Mouse (Mus musculus): ENCODE results near the gene Spink4. TPM values are rescaled to one million over a fixed set of nuclear protein-coding genes. Genes with fewer than 3 reads are reported as not detected.

The Spink4 gene
- polyA plus RNA-seq, 1 experiment from 2014 or later: not detected

DNA sequence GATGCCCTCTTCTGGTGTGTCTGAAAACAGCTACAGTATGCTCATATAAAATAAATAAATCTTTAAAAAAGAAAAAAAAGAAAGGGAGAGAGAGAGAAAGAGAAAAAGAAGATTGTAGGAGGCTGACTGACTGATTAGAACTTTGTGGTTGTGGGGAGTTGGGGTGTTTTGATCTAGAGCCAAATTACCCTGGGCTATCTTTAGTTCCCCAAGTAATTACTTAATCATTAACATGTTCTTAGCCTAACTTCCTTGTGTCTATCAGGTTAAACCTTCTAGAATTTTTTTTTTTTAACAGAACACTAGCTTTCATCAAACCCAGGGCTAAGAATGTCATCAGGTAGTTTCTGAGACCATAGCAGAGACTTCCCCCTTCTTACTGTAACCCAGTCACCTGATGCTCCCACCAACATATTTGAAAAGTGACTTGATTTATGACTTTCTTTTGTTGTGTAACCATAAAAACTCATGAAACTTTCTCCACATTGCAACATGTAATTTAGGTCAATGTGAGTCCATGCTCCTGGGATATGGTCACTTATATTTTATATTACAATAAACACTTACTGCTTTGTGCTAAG, 5.5 kb upstream of the Spink4 start:
- DNase-seq (ENCODE audit: low spot score) (no peak), ATAC-seq (ENCODE audit: low read depth) (no peak)
- H3K36me3 ChIP-seq (ENCODE audit: control insufficient read depth, insufficient read depth, low read length): no peaks in the 10 kb centered on the region
- no peaks in the 10 kb centered on the region for H3K27me3 ChIP-seq (replicated peaks; ENCODE audit: control insufficient read depth, insufficient read depth, low read length)
- no peak overlapping the region for H3K27ac ChIP-seq (replicated peaks; ENCODE audit: low read depth, low read length)
- H3K4me2 ChIP-seq (ENCODE audit: low read depth, low read length): no peak overlapping the region
- H3K9me3 ChIP-seq (ENCODE audit: control insufficient read depth, low read length): no peaks in the 10 kb centered on the region
- no peaks in the 10 kb centered on the region for H3K4me1 ChIP-seq (ENCODE audit: control insufficient read depth, insufficient read depth, low read length)
- H3K4me3 ChIP-seq (ENCODE audit: low read depth, low read length): no peak overlapping the region
- H3K9ac ChIP-seq (ENCODE audit: low read depth, low read length): no peak overlapping the region

DNA sequence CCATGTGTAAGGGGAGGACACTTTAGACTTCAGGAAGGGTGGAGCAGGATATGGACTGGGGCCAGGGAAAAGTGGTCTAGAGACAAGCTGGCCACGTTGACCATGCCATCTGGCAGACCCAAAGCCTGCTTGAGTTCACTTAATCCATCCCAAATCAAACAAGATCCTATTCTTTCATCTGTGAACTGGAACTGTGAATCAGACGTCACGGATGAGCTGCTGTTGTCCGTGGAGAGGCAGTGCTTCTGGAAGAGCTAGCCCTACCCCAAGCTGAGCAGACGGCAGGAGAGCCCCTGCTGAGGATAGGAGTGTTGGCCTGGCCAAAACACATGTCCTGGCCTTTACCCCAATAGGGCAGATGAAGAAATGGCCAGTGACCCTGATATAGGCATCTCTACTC, 3.9 kb upstream of the Spink4 start:
- Histone ChIP-seq H3K4me3 (ENCODE audit: low read depth, low read length) (no peak overlapping the region), H3K36me3 (ENCODE audit: control insufficient read depth, insufficient read depth, low read length) (no peaks in the 10 kb centered on the region), H3K4me2 (ENCODE audit: low read depth, low read length) (no peak overlapping the region), H3K27me3 (replicated peaks; ENCODE audit: control insufficient read depth, insufficient read depth, low read length) (no peaks in the 10 kb centered on the region), H3K27ac (replicated peaks; ENCODE audit: low read depth, low read length) (no peak overlapping the region), H3K9ac (ENCODE audit: low read depth, low read length) (no peak overlapping the region), H3K9me3 (ENCODE audit: control insufficient read depth, low read length) (no peaks in the 10 kb centered on the region), H3K4me1 (ENCODE audit: control insufficient read depth, insufficient read depth, low read length) (no peaks in the 10 kb centered on the region)
- ATAC-seq (ENCODE audit: low read depth): no peak
- no peak for DNase-seq (ENCODE audit: low spot score)
- WGBS: 72% methylated on average over 5 of the region's 5 CpGs

DNA sequence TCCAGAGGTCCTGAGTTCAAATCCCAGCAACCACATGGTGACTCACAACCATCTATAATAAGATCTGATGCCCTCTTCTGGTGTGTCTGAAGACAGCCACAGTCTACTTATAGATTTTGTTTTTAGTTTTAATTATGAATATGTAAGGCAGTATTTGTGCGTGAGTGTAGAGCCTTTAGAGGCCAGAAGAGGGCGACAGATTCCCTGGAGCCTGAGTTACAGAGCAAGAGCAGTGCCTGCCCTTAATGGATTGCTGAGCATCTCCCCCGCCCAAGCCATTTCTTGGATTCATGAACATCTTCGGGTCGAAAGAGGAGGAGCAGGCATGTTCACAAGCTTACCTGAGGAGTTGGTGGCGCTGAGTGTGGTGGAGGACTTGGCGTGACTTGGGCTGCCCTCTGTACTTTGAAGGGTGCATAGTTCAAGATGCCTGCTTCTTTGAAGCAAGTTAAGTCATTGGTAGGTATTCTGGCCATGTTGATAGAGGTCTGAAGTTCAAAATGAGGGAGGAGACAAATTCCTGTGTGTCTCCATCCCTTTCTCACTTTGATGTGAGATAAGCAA, 3.2 kb upstream of the Spink4 start:
- WGBS: 87% methylated on average over 7 of the region's 7 CpGs
- H3K27me3 ChIP-seq (replicated peaks; ENCODE audit: control insufficient read depth, insufficient read depth, low read length): no peaks in the 10 kb centered on the region
- no peaks in the 10 kb centered on the region for H3K36me3 ChIP-seq (ENCODE audit: control insufficient read depth, insufficient read depth, low read length)
- no peak overlapping the region for H3K4me3 ChIP-seq (ENCODE audit: low read depth, low read length)
- DNase-seq (ENCODE audit: low spot score) (no peak), ATAC-seq (ENCODE audit: low read depth) (no peak)
- no peak overlapping the region for H3K27ac ChIP-seq (replicated peaks; ENCODE audit: low read depth, low read length)
- no peak overlapping the region for H3K4me2 ChIP-seq (ENCODE audit: low read depth, low read length)
- H3K4me1 ChIP-seq (ENCODE audit: control insufficient read depth, insufficient read depth, low read length): no peaks in the 10 kb centered on the region
- H3K9ac ChIP-seq (ENCODE audit: low read depth, low read length): no peak overlapping the region
- no peaks in the 10 kb centered on the region for H3K9me3 ChIP-seq (ENCODE audit: control insufficient read depth, low read length)

DNA sequence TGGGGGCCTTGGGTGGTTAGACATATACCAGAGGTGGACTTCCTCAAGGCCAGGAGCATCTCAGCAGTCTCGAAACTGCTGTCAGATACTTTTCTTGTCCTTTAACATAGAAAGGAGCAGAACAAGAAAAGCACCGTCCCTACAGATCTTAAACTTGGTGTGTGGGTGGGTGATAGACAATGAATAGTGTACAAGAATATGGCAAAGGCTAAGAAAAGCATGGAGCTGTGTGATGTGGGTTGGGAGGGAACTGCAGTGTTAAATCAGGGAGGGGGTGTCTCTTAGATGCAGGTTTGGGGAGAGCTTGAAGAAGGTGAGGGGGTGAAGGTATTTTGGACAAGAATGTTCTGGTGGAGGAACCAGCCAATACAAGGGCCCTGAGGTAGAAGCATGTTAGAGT, 724 bp downstream of the Spink4 start:
- Histone ChIP-seq H3K4me3 (ENCODE audit: low read depth, low read length) (no peak overlapping the region), H3K36me3 (ENCODE audit: control insufficient read depth, insufficient read depth, low read length) (no peaks in the 10 kb centered on the region), H3K27me3 (replicated peaks; ENCODE audit: control insufficient read depth, insufficient read depth, low read length) (no peaks in the 10 kb centered on the region), H3K9ac (ENCODE audit: low read depth, low read length) (no peak overlapping the region), H3K9me3 (ENCODE audit: control insufficient read depth, low read length) (no peaks in the 10 kb centered on the region), H3K27ac (replicated peaks; ENCODE audit: low read depth, low read length) (no peak overlapping the region), H3K4me2 (ENCODE audit: low read depth, low read length) (no peak overlapping the region), H3K4me1 (ENCODE audit: control insufficient read depth, insufficient read depth, low read length) (no peaks in the 10 kb centered on the region)
- ATAC-seq (ENCODE audit: low read depth) (no peak), DNase-seq (ENCODE audit: low spot score) (no peak)
- 80% methylated on average over 2 of the region's 2 CpGs for WGBS

DNA sequence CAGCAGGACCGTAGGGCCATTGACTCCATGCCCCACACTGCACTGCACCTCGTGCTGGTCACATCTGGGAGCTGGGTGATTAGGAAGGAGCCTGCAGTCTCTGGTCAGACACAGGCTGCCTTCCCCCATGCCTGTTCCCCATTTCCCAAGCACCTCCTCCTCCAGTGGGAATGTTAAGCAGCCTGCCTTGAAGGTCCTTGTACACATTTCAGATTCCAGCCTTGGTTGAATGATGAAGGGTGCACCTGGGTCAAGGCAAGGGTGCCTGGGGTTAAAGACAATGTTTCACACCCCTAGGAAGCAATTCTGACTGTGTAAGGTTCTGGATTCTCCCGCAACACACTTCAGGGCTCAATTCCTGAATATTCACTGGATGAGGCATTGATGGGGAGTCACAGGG, 1.4 kb downstream of the Spink4 start:
- no peak overlapping the region for H3K4me3 ChIP-seq (ENCODE audit: low read depth, low read length)
- no peaks in the 10 kb centered on the region for H3K36me3 ChIP-seq (ENCODE audit: control insufficient read depth, insufficient read depth, low read length)
- H3K9ac ChIP-seq (ENCODE audit: low read depth, low read length): no peak overlapping the region
- H3K27ac ChIP-seq (replicated peaks; ENCODE audit: low read depth, low read length): no peak overlapping the region
- H3K4me2 ChIP-seq (ENCODE audit: low read depth, low read length): no peak overlapping the region
- no peaks in the 10 kb centered on the region for H3K9me3 ChIP-seq (ENCODE audit: control insufficient read depth, low read length)
- DNase-seq (ENCODE audit: low spot score) (no peak), ATAC-seq (ENCODE audit: low read depth) (no peak)
- 66% methylated on average over 3 of the region's 3 CpGs for WGBS
- H3K4me1 ChIP-seq (ENCODE audit: control insufficient read depth, insufficient read depth, low read length): no peaks in the 10 kb centered on the region
- H3K27me3 ChIP-seq (replicated peaks; ENCODE audit: control insufficient read depth, insufficient read depth, low read length): no peaks in the 10 kb centered on the region

DNA sequence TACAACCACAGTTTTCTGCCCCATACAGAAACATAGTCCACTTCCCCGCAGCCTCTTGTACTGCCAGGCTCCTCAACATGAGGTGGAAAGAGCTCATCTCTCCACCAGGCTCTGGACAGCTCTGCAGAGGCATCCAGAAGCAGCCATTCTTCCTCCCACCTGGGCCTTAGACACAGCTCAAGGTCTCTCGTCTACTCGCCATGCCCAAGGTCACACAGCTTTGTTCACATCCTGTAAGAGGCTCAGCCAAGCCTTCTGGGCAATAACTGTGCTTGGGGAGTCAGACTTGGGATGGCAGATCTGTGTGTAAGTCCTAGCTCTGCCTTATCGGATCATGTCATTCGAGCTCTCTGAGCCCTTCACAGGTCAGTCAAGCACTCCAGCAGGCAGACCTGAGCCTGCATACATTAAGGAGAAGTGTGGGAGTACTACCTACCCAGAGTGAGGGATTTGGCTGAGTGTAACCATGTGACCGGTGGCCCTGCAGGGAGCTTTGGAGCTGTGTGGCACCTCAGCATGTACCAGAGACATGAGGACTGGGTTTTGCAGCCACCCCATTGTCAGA, 3.3 kb downstream of the Spink4 start:
- H3K4me2 ChIP-seq (ENCODE audit: low read depth, low read length): no peak overlapping the region
- H3K9ac ChIP-seq (ENCODE audit: low read depth, low read length): no peak overlapping the region
- H3K4me3 ChIP-seq (ENCODE audit: low read depth, low read length): no peak overlapping the region
- no peak for ATAC-seq (ENCODE audit: low read depth)
- H3K9me3 ChIP-seq (ENCODE audit: control insufficient read depth, low read length): no peaks in the 10 kb centered on the region
- 76% methylated on average over 6 of the region's 6 CpGs for WGBS
- H3K36me3 ChIP-seq (ENCODE audit: control insufficient read depth, insufficient read depth, low read length): no peaks in the 10 kb centered on the region
- no peak overlapping the region for H3K27ac ChIP-seq (replicated peaks; ENCODE audit: low read depth, low read length)
- no peak for DNase-seq (ENCODE audit: low spot score)
- no peaks in the 10 kb centered on the region for H3K27me3 ChIP-seq (replicated peaks; ENCODE audit: control insufficient read depth, insufficient read depth, low read length)
- no peaks in the 10 kb centered on the region for H3K4me1 ChIP-seq (ENCODE audit: control insufficient read depth, insufficient read depth, low read length)

DNA sequence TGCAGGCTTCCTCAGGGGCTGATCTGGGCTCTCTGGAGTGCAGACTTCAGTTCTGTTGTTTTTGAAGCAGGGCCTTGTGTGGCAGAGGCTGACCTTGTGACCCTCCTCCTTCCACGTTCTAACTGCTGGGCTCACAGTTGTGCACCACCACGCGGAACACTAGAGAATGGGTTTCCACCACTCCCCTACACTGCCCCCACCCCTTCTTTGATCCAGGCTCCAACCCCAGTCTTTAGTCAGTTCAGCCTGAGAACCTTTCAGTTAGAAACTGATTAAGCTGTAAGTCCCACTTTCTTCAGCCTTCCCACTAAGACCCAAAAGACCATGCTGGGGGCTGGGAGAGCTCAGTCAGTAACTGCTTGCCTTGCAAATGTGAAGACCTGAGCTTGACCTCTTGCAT, 5.7 kb downstream of the Spink4 start:
- no peak overlapping the region for H3K9ac ChIP-seq (ENCODE audit: low read depth, low read length)
- H3K27ac ChIP-seq (replicated peaks; ENCODE audit: low read depth, low read length): no peak overlapping the region
- no peaks in the 10 kb centered on the region for H3K9me3 ChIP-seq (ENCODE audit: control insufficient read depth, low read length)
- H3K36me3 ChIP-seq (ENCODE audit: control insufficient read depth, insufficient read depth, low read length): no peaks in the 10 kb centered on the region
- H3K4me3 ChIP-seq (ENCODE audit: low read depth, low read length): no peak overlapping the region
- H3K4me1 ChIP-seq (ENCODE audit: control insufficient read depth, insufficient read depth, low read length): no peaks in the 10 kb centered on the region
- ATAC-seq (ENCODE audit: low read depth): no peak
- no peak overlapping the region for H3K4me2 ChIP-seq (ENCODE audit: low read depth, low read length)
- no peaks in the 10 kb centered on the region for H3K27me3 ChIP-seq (replicated peaks; ENCODE audit: control insufficient read depth, insufficient read depth, low read length)
- no peak for DNase-seq (ENCODE audit: low spot score)
- WGBS: 51% methylated on average over 3 of the region's 3 CpGs

DNA sequence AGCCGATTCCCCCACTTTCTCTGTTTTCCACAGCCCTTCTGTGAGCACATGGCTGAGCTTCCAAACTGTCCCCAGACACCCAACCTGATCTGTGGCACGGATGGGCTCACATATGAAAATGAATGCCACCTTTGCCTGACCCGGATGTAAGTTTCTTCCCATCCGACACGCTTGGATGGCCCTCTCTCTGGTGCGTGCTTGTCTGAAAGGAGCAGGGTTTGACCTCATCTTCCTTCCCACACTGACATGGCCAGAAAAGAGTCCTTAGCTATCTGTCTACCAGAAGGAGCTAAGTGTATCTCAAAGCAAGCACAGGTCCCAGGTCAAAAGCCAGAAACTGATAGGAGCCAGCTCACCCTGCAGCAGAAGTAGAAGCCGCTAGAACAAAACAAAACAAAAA, 9.2 kb downstream of the Spink4 start:
- ATAC-seq (ENCODE audit: low read depth) (no peak), DNase-seq (ENCODE audit: low spot score) (no peak)
- Histone ChIP-seq H3K27ac (replicated peaks; ENCODE audit: low read depth, low read length) (no peak overlapping the region), H3K9me3 (ENCODE audit: control insufficient read depth, low read length) (no peaks in the 10 kb centered on the region), H3K4me2 (ENCODE audit: low read depth, low read length) (no peak overlapping the region), H3K4me1 (ENCODE audit: control insufficient read depth, insufficient read depth, low read length) (no peaks in the 10 kb centered on the region), H3K27me3 (replicated peaks; ENCODE audit: control insufficient read depth, insufficient read depth, low read length) (no peaks in the 10 kb centered on the region), H3K9ac (ENCODE audit: low read depth, low read length) (no peak overlapping the region), H3K4me3 (ENCODE audit: low read depth, low read length) (no peak overlapping the region), H3K36me3 (ENCODE audit: control insufficient read depth, insufficient read depth, low read length) (peaks cover 24% of the 10 kb centered on the region)
- 77% methylated on average over 7 of the region's 7 CpGs for WGBS

DNA sequence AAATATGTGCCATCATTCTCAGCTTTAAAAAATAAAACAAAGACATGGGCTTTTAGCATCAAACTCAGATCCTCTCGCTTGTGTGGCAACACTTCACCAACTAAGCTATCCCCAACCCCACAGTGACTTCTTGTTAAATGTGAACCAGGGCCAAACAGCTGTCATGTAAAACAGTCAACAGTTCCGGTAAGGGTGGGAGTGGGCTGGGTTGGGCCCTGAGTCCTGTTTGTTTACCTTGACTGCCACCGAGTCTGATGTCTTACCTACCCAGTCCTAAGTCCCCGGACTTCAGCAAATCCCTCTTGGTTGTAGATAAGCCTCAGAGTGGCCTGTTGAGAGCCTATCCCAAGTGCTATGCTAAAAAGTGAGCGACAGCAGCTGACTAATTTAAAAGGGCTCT, 13.8 kb downstream of the Spink4 start:
- 86% methylated on average over 5 of the region's 5 CpGs for WGBS
- Histone ChIP-seq H3K9ac (ENCODE audit: low read depth, low read length) (no peak overlapping the region), H3K27me3 (replicated peaks; ENCODE audit: control insufficient read depth, insufficient read depth, low read length) (no peaks in the 10 kb centered on the region), H3K4me1 (ENCODE audit: control insufficient read depth, insufficient read depth, low read length) (no peaks in the 10 kb centered on the region), H3K9me3 (ENCODE audit: control insufficient read depth, low read length) (no peaks in the 10 kb centered on the region), H3K36me3 (ENCODE audit: control insufficient read depth, insufficient read depth, low read length) (peaks cover 60% of the 10 kb centered on the region), H3K4me2 (ENCODE audit: low read depth, low read length) (no peak overlapping the region), H3K27ac (replicated peaks; ENCODE audit: low read depth, low read length) (no peak overlapping the region), H3K4me3 (ENCODE audit: low read depth, low read length) (no peak overlapping the region)
- DNase-seq (ENCODE audit: low spot score) (no peak), ATAC-seq (ENCODE audit: low read depth) (no peak)
